Mouse (Mus musculus) CD4-positive naive resting alpha-beta T cell, adult 76 days (primary cell): ENCODE measurements around the gene Capza2. TPM values are rescaled to one million over a fixed set of nuclear protein-coding genes. Genes with fewer than 3 reads are reported as not detected.

Experiments used
- total RNA-seq: library from RNA; stranded (reverse); gene quantifications from one replicate; pipeline ENCODE4 v1.2.4, GENCODE M21; 2023

Gene Capza2
- total RNA-seq = 145 TPM

DNA sequence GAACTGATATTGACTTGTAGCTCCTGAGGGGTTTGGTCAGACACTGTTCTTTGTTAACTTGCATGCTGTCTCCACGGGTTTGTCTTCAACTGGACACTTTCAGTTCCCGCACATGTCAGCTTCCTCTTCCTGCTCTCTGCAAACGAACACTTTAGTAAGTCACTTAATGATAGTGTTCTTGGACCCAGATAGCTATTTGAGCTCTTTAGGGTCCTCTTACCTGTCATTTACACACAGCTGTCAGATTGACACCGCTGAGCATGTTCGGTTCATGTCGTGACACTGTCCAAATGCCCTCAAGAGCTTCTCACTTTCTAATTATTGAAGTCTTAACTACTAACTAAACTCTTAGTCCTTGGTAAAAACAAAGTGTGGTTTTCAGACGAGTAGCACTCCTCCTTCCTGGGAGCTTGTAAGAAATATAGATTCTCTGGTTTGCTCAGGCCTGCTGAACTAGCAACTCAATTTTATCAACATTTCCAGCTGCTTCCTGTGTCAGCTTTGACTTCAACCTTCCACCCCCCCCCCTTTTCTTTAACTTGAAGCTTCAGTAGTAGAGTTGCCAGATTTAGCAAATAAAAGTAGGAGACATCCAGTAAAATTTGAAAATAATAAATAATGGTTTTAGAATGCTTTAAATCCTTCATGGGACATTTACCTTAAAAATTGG is at the start of gene Capza2:
Gene Capza2, plus strand, starts transcription at position 620 of the 670 bp plus-strand sequence.

DNA sequence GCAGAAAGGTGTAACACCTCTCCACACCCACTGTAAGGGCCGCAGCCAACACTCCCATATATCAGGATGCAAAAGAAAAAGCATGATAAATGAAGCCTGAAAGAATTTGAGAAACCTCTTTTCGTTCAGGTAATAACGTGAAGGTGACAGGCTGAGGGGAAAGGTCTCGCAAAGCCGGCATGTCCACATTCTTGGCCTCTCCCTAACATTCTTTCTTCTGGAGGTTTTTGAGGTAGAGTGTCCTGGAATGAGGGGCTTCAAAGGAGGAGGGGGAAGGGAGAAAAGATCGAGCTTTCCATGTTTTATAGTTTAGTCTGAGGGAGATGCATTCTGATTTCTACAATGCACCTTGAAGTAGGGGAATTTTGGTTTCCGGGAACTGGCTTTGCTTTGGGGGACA is 56.6 kb downstream of the Capza2 start, which contains the start of gene St7:
Gene St7, plus strand, starts transcription at position 287 of the 400 bp plus-strand sequence.

Other genes with a start within 250 kb of the Capza2 start
- gene Met, start 172.4 kb upstream of the Capza2 start, total RNA-seq = 0.82 TPM
- gene St7, start 56.7 kb downstream of the Capza2 start, total RNA-seq = 11.7 TPM